Mouse (Mus musculus): ENCODE measurements at regions not wholly inside any gene's neighbourhood (a gene's known extent, or its start where the extent isn't known, plus 50 kb on each side); places are given as distances from the start of the nearest gene placed in this dataset.
"Not testable (repeated sequence)": the region's sequence is repeated elsewhere in the genome, so short reads cannot be mapped to it uniquely, and the experiment has no call there.

DNA sequence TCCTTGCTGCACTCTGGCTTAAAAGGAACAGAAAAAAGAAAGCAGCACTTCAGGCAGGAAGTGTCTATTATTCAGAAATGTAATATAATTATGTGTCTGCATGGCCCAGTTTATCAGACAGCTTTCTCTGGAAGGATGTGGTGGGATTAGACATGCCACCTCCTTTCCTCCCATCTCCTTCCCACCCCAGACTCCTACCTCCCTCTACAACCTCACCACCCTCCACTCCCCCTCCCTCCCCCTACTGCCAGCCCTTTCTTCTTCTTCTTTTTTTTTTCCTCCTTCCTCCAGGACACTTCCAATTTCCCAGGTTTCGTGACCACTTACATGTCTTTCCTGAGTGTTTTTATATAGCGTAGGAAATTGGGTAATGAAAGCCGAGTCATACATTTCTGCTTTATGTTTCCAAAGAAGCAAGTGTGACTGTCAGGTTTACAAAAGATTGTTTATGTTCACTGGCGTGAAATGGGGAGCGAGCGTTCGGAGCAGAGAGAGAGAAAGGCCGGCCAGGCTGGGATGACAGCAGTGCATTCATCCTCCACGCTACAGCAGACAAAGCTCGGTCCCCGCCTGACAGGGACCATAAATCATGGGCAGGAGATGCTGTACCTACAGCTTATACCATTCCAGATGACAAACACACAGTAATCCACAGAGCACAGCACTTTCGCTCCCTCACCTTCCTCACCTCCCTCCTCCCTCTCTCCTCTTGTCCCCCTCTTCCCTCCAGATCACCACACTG is 354.6 kb upstream of the Zfp703 start:
- DNase-seq, result no peak

DNA sequence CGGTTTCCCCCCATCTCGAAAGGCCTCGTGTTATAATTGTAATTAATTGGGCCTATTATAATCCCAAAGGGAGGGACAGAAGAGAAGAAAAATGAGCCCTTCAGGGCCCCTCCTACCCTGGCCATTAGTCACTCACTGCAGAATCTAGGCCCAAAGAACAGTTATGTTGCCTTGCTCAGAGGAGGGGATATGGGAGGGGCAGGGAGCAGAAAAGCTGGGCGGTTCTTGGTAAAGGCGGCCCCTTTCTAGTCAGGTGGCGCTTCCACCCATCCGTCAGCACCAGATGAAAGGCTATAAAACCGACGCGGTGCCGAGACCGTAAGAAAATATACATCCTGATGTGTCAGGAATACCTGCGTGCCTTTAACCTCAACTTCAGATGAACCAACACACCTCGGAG is 350.9 kb upstream of the Zfp703 start:
- DNase-seq, result no peak

DNA sequence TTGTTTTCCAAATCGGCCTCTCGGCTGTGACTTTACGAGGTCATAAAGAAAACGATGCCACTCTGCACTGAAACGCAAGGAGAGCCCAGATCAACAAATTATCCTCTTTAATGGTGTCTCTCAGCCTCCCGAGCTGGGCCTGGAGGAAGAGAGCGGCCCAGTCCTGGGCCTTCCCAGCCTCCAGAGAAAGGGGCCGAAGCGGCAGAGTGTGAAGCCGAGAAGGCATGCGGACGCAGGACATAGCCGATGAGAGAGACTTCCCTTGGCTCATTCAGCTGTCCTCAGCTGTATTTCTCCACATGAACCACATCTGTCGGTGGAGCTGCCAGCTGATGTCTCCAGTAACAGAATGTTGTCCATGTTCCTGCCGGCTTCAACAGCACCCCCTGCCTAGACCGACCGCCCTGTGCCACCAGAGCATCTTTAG is 350.5 kb upstream of the Zfp703 start:
- peak; percentile 4 for DNase-seq

DNA sequence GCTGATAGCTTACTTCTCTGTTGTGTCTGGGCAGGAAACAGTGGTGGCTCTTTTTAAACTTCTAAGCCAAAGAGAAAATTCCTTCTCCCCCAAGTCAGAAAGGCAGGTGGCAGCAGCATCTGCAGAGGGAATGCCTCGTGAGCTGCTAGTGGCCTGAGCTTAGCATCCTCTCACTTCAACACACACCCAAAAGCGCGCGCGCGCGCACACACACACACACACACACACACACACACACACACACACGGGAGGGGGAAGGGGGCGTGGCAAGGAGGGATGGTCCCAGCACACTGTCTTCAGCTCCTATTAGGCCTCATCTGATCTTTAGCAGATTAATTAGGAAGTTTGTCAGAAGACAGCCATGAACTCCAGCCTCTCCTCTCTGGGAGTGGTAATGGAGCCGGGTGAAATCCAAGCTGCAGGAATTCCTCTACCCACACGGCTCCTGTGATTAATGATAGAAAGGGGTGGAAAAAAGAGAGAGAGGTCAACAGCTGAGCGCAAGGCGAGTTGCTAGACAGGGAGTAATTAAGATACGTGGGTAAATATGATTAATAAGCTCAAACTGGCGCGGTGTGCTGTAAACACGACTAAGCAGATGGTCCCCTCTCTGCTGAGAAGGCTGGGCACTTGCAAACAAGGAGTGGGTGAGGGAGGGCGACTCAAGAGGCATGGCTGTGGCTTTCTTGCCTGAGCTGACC is 349.8 kb upstream of the Zfp703 start:
- DNase-seq, result no peak

DNA sequence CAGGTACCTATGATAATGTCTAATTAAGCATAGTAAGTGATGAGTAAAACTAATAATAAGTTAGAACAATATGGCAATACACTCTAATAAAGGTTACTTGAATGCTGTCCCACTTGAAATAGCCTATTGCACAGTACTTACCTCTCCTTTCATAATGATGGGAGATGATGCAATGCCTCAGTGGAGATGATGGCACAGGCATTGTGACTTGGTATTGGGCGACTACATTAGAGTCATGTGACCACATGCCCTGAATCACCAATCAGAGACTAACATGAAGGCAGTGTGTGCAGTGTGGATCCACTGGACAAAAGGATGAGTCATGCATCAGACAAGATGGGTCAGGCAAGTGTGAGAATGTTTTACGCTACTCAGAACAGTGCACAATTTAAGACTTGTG is 346.6 kb upstream of the Zfp703 start:
- DNase-seq, result no peak

DNA sequence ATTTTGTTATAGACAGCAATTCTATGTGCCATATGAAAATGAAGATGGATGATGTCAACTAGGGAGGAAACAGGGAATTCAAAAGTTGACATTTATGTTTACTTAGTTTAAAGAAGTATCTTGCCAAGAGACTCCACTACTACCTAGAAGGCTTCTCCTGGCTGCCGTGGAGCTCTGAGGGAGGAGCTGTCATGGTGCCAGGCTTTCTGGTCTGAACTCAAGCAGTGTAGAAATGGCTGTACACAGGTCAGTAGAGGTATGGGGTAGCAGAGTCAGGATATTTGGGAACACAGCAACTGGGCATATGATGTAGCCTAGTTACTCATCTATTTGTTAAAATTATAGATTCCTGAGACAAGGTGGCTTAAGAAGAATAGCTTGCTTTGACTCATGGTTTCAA is 341.4 kb upstream of the Zfp703 start:
- DNase-seq, result no peak

DNA sequence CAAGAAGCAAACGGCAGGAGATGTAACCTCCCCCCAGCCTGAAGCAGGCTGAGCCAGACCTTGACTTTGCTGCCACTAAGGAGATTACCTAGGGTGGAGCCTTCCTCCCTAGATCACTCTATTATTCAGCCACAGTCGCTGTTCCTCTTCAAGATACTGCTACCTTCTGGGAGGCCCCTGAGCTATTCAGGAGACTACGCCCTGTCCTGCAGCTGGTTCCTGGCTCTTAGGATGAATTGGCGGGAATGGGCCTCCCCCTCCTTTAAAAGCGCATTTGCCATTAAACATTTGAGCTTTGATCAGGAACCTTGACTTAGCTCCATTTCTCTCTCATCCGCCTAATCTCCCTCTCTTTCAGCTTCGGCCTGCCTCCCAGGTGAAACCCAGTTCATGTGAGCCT is 331.8 kb upstream of the Zfp703 start:
- DNase-seq, result not testable (repeated sequence)

DNA sequence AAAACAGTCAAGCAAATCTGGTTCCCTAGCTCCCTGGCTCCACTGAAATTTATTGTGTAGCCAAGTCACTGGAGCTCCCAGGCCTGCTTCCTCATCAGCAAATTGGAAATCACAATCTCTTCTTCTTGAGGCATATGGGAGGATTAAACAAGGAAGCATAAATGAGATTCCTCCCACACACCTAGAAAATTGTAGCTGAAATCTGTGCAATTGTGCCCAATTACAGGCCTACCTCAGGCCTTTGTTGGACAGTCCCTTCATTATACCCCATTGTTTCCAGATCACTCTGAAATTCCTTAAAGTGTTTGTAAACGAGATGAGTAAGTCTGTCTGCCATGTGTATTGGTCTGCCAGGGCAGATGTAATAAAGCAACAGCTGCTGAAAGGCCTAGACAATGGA is 326.8 kb upstream of the Zfp703 start:
- no peak for DNase-seq

DNA sequence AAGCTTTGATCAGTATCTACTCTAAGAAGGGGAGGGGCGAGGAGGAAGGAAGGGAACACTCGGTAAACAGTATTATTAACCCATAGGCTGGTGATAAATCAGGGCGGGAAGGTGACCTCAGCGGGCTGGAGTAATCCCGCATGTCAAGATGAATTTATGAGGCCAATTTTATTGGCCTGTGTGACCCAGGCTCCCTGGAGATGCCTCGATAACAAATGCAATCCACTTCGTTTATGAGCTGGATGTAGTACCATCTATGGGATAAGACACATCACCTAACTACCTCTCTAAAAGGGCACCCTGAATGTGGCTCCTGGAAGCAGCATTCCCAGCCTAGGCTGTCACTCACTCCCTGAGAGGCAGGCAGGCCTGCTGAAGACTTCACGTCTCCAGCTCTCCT is 321.2 kb upstream of the Zfp703 start:
- DNase-seq, result no peak

DNA sequence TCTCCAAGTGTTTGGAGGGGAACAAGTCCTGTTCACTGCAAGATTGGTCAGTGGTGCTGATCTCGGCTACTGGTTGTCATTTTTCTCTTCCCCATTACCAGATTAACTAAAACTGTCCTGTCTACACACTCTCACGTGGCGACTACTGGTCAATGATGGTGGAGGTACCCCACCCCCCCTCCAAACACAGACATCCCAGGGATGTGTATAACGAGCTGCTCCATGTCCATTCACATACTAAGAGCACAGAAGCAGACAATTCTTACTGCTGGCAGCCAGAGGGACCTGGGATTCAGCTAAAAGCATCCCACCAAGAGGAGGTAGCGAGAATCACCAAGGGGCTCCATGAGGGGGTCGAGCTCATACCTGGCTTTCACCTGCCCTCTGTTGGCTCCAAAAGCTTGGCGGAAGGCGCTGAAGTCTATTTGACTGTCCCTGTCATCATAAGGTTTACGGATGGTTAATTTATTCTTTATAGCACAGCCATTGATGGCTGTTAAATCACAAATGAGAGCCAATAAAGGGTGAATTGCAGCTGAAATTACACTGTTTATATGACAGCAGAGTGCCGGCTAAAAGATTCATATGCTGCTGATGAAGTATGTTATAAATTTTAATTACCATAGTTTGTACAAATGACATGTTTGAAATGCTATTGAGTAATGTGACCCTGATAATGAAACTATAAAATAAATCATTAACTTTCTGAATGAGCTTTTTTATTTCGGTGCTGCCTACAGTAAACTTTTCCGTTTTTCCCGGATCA is 320.6 kb upstream of the Zfp703 start:
- DNase-seq, result no peak

DNA sequence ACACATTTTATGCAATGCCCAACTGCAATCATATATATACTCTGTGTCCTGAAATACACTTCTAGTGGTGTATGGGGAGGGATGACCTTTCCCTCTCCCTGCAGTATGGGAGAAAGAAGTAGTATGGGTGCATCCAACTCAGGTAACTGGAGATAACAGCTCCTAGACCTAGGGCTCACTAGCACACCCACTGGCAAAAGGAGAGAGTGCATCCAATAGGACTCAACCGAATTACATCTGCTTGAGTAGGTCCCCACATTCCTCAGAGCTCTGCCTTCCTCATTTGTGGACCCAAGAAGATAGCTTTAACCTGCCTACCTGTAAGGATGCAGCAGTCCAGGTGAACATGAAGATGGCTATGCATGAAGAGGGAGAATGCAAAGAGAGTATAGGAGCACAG is 317.7 kb upstream of the Zfp703 start:
- peak; percentile 41 for DNase-seq

DNA sequence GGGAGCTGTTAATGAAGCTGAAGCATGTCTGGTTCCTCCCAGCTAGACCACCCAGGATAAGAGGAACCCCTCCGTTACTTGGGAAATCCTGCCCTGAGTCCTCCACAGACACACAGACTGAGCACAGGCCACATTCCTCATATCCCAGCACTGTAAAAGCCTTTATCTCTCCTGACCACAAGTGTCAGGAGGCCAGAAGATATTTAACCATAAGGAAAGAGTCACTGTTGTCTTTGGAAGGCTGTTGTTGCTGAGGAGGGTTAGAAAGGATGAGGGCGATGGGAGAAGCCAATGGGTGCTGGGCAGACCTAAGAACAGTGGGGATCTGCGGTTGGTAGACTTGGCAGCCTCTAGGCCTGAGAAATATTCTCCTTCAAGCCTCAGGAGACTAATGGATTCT is 307.6 kb upstream of the Zfp703 start:
- no peak for DNase-seq

DNA sequence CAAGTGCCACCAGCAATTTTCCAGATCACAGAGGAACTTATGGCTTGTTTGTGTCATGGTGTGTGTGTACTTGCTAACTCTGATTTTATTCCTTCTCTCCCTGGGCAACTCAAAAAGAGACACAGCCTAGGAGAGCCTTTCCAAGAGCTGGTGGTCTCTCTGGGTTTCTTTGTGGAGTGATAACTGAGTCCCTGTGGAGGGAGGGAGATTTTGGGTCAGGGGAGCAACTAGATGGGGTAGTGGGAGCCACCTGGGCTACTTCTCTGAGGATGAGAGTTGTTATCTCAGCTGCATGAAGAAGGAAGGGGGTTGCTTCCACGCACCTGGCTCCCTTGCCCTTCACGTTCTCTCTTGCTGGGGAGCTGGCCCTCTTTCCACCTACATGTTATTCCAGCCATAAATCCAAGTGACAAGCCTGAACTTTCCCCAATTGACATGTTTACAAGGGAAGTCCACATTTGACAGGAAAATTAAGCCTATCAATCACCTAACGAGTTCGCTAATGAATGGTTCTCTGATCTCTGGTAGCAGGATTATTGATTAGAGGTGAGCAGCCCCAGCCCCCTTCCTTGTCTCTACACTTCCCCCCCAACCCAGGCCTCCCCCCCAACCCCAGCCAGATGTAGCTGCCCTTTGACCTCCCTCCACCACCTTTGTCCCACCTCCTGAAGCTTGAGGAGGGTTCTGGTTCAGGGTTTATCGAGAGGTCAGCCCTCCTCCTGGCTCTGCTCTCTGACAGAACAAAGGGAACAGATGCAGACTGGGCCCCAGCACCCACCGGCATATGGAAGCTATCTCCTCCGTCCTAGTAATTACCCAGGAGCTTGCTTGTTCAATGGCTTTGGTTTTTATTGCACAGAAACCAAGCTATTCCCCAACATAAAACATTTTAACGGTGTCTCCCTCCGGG is 304.4 kb upstream of the Zfp703 start:
- DNase-seq, result no peak

DNA sequence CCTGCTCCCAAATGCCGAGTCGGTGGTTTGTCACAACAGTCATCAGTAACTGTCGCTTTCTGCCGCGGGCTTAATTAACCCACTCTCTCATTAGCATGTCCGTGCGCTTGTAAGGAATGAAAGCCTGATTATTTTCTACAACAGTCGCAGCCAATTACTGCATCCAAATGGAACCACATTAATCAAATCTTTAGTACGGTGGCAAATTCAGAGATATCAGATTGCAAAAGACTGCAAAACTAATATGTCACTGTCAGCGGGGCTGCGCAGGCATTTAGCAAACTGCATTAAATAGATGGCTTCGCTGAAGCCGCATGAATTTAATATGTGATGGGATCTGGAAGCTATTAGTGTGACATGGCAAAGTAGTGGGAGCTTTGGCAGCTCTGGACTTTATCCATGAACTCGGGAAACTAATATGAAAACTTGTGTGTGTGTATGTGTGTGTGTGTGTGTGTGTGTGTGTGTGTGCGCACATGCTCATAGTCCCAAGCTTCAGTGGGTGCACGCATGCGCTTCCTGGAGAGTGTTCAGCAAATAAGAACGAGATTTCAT is 299.5 kb upstream of the Zfp703 start:
- no peak for DNase-seq

DNA sequence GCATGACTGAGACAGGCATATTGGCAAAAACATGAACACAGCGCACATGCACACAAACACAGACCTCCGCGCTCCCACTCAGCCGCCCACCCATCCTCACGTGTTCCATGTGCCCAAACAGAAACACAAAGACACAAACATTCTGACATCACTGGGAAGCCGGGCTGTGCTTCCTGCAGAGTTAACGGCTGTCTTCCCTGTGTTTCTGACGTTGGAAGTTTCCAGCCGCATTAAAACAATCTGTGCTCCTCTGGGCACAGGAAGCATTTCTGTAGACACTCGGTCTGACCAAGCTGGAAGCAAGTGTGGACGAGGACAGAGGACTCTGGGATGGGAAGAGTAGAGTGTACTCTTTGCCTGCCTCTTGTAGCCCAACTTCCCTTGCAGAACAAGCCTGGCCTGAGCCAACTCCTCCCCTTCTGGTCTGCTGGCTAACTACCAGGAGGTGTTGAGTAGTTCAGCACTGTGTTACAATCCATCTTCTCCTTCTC is 296.2 kb upstream of the Zfp703 start:
- DNase-seq, result peak; percentile 28

DNA sequence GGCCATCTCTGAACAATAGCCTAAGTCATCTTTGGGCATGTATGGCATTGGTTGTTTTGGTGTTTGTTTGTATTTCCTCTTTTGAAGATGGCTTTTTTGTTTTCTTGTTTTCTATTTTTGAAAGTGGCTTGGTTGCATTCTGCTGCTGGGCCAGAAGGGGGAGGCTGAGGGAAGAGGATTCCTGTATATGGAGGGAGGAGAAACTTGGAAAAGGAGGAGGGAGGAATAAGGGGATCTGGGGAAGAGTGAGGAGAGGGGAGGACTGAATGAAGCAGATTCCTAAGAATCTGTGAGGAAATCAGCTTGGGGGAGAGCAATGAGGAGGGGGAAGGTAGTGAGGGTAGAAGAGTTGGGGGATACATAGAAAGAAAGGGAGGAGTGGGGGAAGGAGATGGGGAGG is 290.0 kb upstream of the Zfp703 start:
- peak; percentile 33 for DNase-seq

DNA sequence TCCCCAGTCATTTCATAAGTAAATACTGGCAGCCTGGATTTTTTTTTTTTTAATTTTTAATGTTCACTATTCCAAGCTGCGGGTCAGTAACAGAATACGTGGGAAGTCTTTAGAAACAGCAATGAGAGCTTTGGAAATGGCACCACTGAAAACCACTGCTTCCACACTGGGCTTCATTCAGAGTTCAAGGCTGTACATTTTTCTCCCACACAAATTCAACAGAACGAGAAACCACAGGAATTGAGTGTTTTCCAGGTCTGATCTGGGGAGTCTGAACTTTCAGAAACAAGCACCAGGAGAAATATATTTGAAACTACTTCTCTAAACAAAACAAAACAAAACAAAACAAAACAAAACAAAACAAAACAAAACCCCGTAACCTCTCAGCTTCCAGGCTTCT is 289.1 kb upstream of the Zfp703 start:
- DNase-seq, result no peak

DNA sequence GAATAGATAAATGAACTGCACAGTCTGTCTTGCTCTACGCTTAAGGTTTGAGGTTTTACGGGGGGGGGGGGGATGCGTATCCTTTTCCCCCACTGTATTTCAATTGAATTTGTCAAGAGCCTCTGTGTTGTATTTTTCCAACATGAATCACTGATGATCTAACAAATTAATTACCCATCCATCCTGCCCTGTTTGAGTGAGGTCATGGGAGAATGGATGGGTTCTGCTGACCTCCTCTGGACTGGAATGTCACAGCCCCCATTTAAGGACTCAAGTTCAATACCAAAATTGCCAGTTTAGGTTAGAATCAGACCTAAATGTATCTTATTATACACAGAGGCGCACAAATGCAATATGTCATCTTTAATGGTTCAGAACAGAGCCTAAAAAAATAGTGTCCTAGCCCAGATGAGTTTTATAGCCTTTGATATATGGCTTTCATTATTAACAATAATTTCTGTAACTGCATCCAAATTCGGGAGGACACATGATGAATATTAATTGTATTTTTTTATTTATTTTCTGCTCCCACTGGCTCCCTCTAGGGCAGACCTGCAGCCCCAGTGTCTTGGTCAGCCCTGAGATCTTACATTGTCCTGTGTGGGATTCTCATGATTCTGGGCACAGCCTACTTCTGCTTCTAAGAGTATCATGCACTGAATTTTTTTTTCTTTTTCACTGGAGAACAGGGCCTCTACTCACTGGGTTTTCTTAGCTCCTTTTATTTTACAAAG is 288.2 kb upstream of the Zfp703 start:
- DNase-seq, result no peak

DNA sequence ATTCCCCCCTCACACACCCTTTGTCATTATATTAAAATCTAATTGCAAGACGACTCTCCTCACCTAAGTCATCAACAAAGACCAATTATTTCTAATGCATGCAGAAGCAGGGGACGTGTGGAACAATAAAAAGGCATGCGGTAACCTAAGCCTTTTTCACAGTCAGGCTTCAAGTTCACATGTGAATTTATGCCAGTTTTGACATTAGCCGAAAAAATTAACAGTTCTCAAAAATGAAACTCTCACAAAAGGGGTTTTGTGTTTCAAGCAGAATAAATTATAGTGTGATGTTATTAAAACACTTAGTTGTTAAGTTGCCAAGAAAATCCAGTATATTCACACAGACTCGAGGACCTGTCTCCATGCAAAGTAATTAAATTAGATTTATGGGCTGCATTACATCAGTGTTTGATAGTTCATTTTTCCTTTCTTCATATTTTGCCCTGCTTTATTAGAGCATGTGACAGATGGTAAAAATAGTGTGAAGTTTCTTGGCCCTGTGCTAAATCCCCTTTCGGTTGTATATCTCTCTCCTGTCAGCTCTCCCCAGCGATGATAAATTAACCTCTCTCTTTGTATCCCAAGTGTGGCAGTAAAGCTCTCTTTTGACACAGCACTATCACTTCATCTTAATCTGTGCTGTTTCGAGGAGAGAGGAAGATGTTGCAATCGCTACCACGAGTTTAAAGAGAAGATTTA is 287.5 kb upstream of the Zfp703 start:
- peak; percentile 21 for DNase-seq

DNA sequence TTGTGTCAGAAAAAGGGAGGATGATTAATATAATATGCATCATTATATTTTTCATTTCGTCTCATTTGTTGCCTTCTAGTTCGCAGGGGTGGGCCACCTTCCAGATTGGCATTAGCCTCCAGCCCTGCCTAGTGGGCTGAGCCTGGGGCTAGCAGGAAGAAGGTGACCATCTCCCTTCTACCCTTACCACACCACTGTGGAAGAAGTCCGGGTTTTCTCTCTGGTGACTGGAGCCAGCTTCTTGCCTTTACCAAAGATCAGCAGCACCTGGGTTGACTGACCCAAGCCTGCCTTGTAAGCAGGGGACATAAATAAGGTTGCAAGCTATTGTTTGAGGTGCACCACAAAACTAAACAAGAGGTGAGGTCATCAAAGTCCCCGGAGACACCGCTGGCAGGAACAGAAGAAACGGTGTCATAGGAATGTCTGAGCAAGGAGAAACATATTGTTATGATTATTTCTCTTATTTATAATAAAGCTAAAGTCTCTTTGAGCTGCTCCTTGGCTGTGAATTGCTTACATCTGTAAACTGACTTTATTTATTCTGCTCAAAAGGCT is 286.9 kb upstream of the Zfp703 start:
- DNase-seq, result no peak

Data from lung, postnatal 36 days (tissue).